Mouse (Mus musculus) myocyte (in vitro differentiated cells): ENCODE results near the gene Rcor1.

ENCODE experiments used
- CEBPB ChIP-seq: IDR thresholded peaks from 2 replicates; pipeline ENCODE4 v1.6.1; 2011; ENCODE audit warnings: mild to moderate bottlenecking, moderate library complexity; ENCODE audit not compliant: poor library complexity, insufficient read depth, severe bottlenecking
- E2F4 ChIP-seq: IDR thresholded peaks from one replicate; pipeline ENCODE4 v1.6.1; 2011; ENCODE audit warnings: mild to moderate bottlenecking, control low read depth, moderate library complexity; ENCODE audit not compliant: insufficient read depth
- MAX ChIP-seq: IDR thresholded peaks from one replicate; pipeline ENCODE4 v1.6.1; 2011; ENCODE audit warnings: low read depth, mild to moderate bottlenecking, control low read depth
- MYOD1 ChIP-seq, 3 experiments: IDR thresholded peaks; one replicate each; pipeline ENCODE4 v1.6.1; 2011; ENCODE audit warnings: control low read depth in 2 of 3, low read depth in 2 of 3, mild to moderate bottlenecking in 2 of 3, moderate library complexity in 1 of 3; ENCODE audit not compliant: insufficient read length in 2 of 3, control insufficient read depth in 1 of 3
- MYOG ChIP-seq, 3 experiments: IDR thresholded peaks; one replicate each; pipeline ENCODE4 v1.6.1; 2011; ENCODE audit warnings: control low read depth in 2 of 3, low read depth in 2 of 3, mild to moderate bottlenecking in 2 of 3; ENCODE audit not compliant: insufficient read length in 2 of 3, control insufficient read depth in 1 of 3, insufficient read depth in 1 of 3
- POLR2A ChIP-seq: IDR thresholded peaks from one replicate; pipeline ENCODE4 v1.6.1; 2011; ENCODE audit warnings: low read depth, mild to moderate bottlenecking, control low read depth, moderate library complexity; ENCODE audit not compliant: insufficient read length
- POLR2AphosphoS2 ChIP-seq: IDR thresholded peaks from one replicate; pipeline ENCODE4 v1.6.1; 2011; ENCODE audit warnings: low read depth, control low read depth; ENCODE audit not compliant: insufficient read length
- REST ChIP-seq: IDR thresholded peaks from one replicate; pipeline ENCODE4 v1.6.1; 2011; ENCODE audit warnings: mild to moderate bottlenecking, control low read depth, moderate library complexity; ENCODE audit not compliant: insufficient read depth, insufficient read length
- TCF12 ChIP-seq: IDR thresholded peaks from one replicate; pipeline ENCODE4 v1.6.1; 2011; ENCODE audit warnings: mild to moderate bottlenecking, control low read depth; ENCODE audit not compliant: poor library complexity, insufficient read depth, severe bottlenecking
- USF1 ChIP-seq: IDR thresholded peaks from one replicate; pipeline ENCODE4 v1.6.1; 2011; ENCODE audit warnings: low read depth, mild to moderate bottlenecking, control low read depth, moderate library complexity

GRCm38 (mm10) chr12:111009615-111010257 is 29.4 kb upstream of the Rcor1 start:
- TF ChIP-seq POLR2A, result no peak
- no peak for TF ChIP-seq E2F4
- TF ChIP-seq REST, result no peak
- no peak for TF ChIP-seq USF1
- TF ChIP-seq MYOG (IDR thresholded peaks at IDR 0.05; ENCODE audit: control insufficient read depth in 1 of 3, insufficient read depth in 1 of 3, insufficient read length in 2 of 3, low read depth in 2 of 3), result no peak
- TF ChIP-seq POLR2AphosphoS2, result no peak
- TF ChIP-seq TCF12, result no peak
- TF ChIP-seq CEBPB, result no peak
- TF ChIP-seq MAX, result no peak
- TF ChIP-seq MYOD1 (IDR thresholded peaks at IDR 0.05; ENCODE audit: control insufficient read depth in 1 of 3, insufficient read length in 2 of 3, low read depth in 2 of 3), result no peak
